Mouse (Mus musculus): ENCODE data around the gene Hadhb. TPM values are rescaled to one million over a fixed set of nuclear protein-coding genes. Genes with fewer than 3 reads are reported as not detected.

The Hadhb gene
- polyA plus RNA-seq, 1 experiment from 2014 or later = 127 TPM

GRCm38 (mm10) chr5:30120106-30120505 is 34.9 kb upstream of the Hadhb start:
- Histone ChIP-seq H3K27ac (replicated peaks; ENCODE audit: low read depth, low read length) (no peak overlapping the region), H3K9me3 (ENCODE audit: control insufficient read depth, low read length) (no peaks in the 10 kb centered on the region), H3K36me3 (ENCODE audit: control insufficient read depth, insufficient read depth, low read length) (peaks cover 11% of the 10 kb centered on the region; the same call in 1 of the 2 replicates), H3K27me3 (ENCODE audit: control insufficient read depth, insufficient read depth, low read length) (peaks cover 4% of the 10 kb centered on the region; the same call in 1 of the 2 replicates), H3K9ac (ENCODE audit: low read length) (no peak overlapping the region), H3K4me2 (ENCODE audit: low read depth, severe bottlenecking) (no peak overlapping the region), H3K4me3 (ENCODE audit: low read depth, low read length) (no peak overlapping the region), H3K4me1 (ENCODE audit: control insufficient read depth, insufficient read depth, low read length) (no peaks in the 10 kb centered on the region)
- 90% methylated on average over 7 of the region's 7 CpGs for WGBS
- DNase-seq (ENCODE audit: low spot score) (no peak), ATAC-seq (ENCODE audit: insufficient number of reproducible peaks, low FRiP score, low TSS enrichment, low read depth) (no peak)

GRCm38 (mm10) chr5:30122481-30122880 is 32.6 kb upstream of the Hadhb start:
- Histone ChIP-seq H3K36me3 (ENCODE audit: control insufficient read depth, insufficient read depth, low read length) (peaks cover 11% of the 10 kb centered on the region; the same call in 1 of the 2 replicates), H3K27me3 (ENCODE audit: control insufficient read depth, insufficient read depth, low read length) (no peaks in the 10 kb centered on the region), H3K27ac (replicated peaks; ENCODE audit: low read depth, low read length) (no peak overlapping the region), H3K4me1 (ENCODE audit: control insufficient read depth, insufficient read depth, low read length) (no peaks in the 10 kb centered on the region), H3K4me3 (ENCODE audit: low read depth, low read length) (no peak overlapping the region), H3K4me2 (ENCODE audit: low read depth, severe bottlenecking) (no peak overlapping the region), H3K9me3 (ENCODE audit: control insufficient read depth, low read length) (no peaks in the 10 kb centered on the region), H3K9ac (ENCODE audit: low read length) (no peak overlapping the region)
- 90% methylated on average over 6 of the region's 6 CpGs for WGBS
- no peak for DNase-seq (ENCODE audit: low spot score)
- no peak for ATAC-seq (ENCODE audit: insufficient number of reproducible peaks, low FRiP score, low TSS enrichment, low read depth)

- H3K27me3 ChIP-seq (ENCODE audit: control insufficient read depth, insufficient read depth, low read length) = no peaks in the 10 kb centered on the region
- no peak for ATAC-seq (ENCODE audit: insufficient number of reproducible peaks, low FRiP score, low TSS enrichment, low read depth)
- H3K9ac ChIP-seq (ENCODE audit: low read length) = no peak overlapping the region
- H3K27ac ChIP-seq (replicated peaks; ENCODE audit: low read depth, low read length) = no peak overlapping the region
- 57% methylated on average over 5 of the region's 5 CpGs for WGBS
- peak; percentile 48 for DNase-seq (ENCODE audit: low spot score)
- H3K9me3 ChIP-seq (ENCODE audit: control insufficient read depth, low read length) = no peaks in the 10 kb centered on the region
- H3K4me2 ChIP-seq (ENCODE audit: low read depth, severe bottlenecking) = no peak overlapping the region
- no peak overlapping the region for H3K4me3 ChIP-seq (ENCODE audit: low read depth, low read length)
- peaks cover 6% of the 10 kb centered on the region for H3K36me3 ChIP-seq (ENCODE audit: control insufficient read depth, insufficient read depth, low read length)
- H3K4me1 ChIP-seq (ENCODE audit: control insufficient read depth, insufficient read depth, low read length) = no peaks in the 10 kb centered on the region
Measured at GRCm38 (mm10) chr5:30125587-30125986, 29.5 kb upstream of the Hadhb start.

- WGBS = 88% methylated on average over 7 of the region's 7 CpGs
- Histone ChIP-seq H3K4me2 (ENCODE audit: low read depth, severe bottlenecking) (no peak overlapping the region), H3K4me3 (ENCODE audit: low read depth, low read length) (no peak overlapping the region), H3K27ac (replicated peaks; ENCODE audit: low read depth, low read length) (no peak overlapping the region), H3K9ac (ENCODE audit: low read length) (no peak overlapping the region), H3K27me3 (ENCODE audit: control insufficient read depth, insufficient read depth, low read length) (no peaks in the 10 kb centered on the region), H3K9me3 (ENCODE audit: control insufficient read depth, low read length) (no peaks in the 10 kb centered on the region), H3K36me3 (ENCODE audit: control insufficient read depth, insufficient read depth, low read length) (peaks cover 2% of the 10 kb centered on the region), H3K4me1 (ENCODE audit: control insufficient read depth, insufficient read depth, low read length) (no peaks in the 10 kb centered on the region)
- ATAC-seq (ENCODE audit: insufficient number of reproducible peaks, low FRiP score, low TSS enrichment, low read depth) = no peak
- DNase-seq (ENCODE audit: low spot score) = no peak
Measured at GRCm38 (mm10) chr5:30126756-30127155, 28.3 kb upstream of the Hadhb start.

- no peaks in the 10 kb centered on the region for H3K4me1 ChIP-seq (ENCODE audit: control insufficient read depth, insufficient read depth, low read length)
- no peak for ATAC-seq (ENCODE audit: insufficient number of reproducible peaks, low FRiP score, low TSS enrichment, low read depth)
- no peak overlapping the region for H3K27ac ChIP-seq (replicated peaks; ENCODE audit: low read depth, low read length)
- H3K27me3 ChIP-seq (ENCODE audit: control insufficient read depth, insufficient read depth, low read length) = no peaks in the 10 kb centered on the region
- no peak overlapping the region for H3K9ac ChIP-seq (ENCODE audit: low read length)
- H3K9me3 ChIP-seq (ENCODE audit: control insufficient read depth, low read length) = no peaks in the 10 kb centered on the region
- WGBS = 91% methylated on average over 13 of the region's 13 CpGs
- H3K36me3 ChIP-seq (ENCODE audit: control insufficient read depth, insufficient read depth, low read length) = peaks cover 4% of the 10 kb centered on the region
- no peak for DNase-seq (ENCODE audit: low spot score)
- no peak overlapping the region for H3K4me2 ChIP-seq (ENCODE audit: low read depth, severe bottlenecking)
- no peak overlapping the region for H3K4me3 ChIP-seq (ENCODE audit: low read depth, low read length)
Measured at GRCm38 (mm10) chr5:30127921-30128597, 27.0 kb upstream of the Hadhb start.

- no peak for ATAC-seq (ENCODE audit: insufficient number of reproducible peaks, low FRiP score, low TSS enrichment, low read depth)
- Histone ChIP-seq H3K27ac (replicated peaks; ENCODE audit: low read depth, low read length) (no peak overlapping the region), H3K9me3 (ENCODE audit: control insufficient read depth, low read length) (no peaks in the 10 kb centered on the region), H3K4me1 (ENCODE audit: control insufficient read depth, insufficient read depth, low read length) (no peaks in the 10 kb centered on the region), H3K36me3 (ENCODE audit: control insufficient read depth, insufficient read depth, low read length) (peaks cover 4% of the 10 kb centered on the region; the same call in 1 of the 2 replicates), H3K4me2 (ENCODE audit: low read depth, severe bottlenecking) (no peak overlapping the region), H3K4me3 (ENCODE audit: low read depth, low read length) (no peak overlapping the region), H3K9ac (ENCODE audit: low read length) (no peak overlapping the region), H3K27me3 (ENCODE audit: control insufficient read depth, insufficient read depth, low read length) (no peaks in the 10 kb centered on the region)
- 94% methylated on average over 6 of the region's 6 CpGs for WGBS
- no peak for DNase-seq (ENCODE audit: low spot score)
Measured at GRCm38 (mm10) chr5:30128680-30129079, 26.4 kb upstream of the Hadhb start.

- no peaks in the 10 kb centered on the region for H3K4me1 ChIP-seq (ENCODE audit: control insufficient read depth, insufficient read depth, low read length)
- peaks cover 6% of the 10 kb centered on the region for H3K36me3 ChIP-seq (ENCODE audit: control insufficient read depth, insufficient read depth, low read length)
Measured at GRCm38 (mm10) chr5:30131246-30131645, 23.8 kb upstream of the Hadhb start.

GRCm38 (mm10) chr5:30132173-30132572 is 22.9 kb upstream of the Hadhb start:
- Histone ChIP-seq H3K9ac (ENCODE audit: low read length) (no peak overlapping the region), H3K9me3 (ENCODE audit: control insufficient read depth, low read length) (no peaks in the 10 kb centered on the region), H3K36me3 (ENCODE audit: control insufficient read depth, insufficient read depth, low read length) (peaks cover 6% of the 10 kb centered on the region), H3K27me3 (ENCODE audit: control insufficient read depth, insufficient read depth, low read length) (no peaks in the 10 kb centered on the region), H3K27ac (replicated peaks; ENCODE audit: low read depth, low read length) (no peak overlapping the region), H3K4me3 (ENCODE audit: low read depth, low read length) (no peak overlapping the region), H3K4me1 (ENCODE audit: control insufficient read depth, insufficient read depth, low read length) (no peaks in the 10 kb centered on the region), H3K4me2 (ENCODE audit: low read depth, severe bottlenecking) (no peak overlapping the region)
- DNase-seq (ENCODE audit: low spot score) = no peak
- no peak for ATAC-seq (ENCODE audit: insufficient number of reproducible peaks, low FRiP score, low TSS enrichment, low read depth)
- WGBS = 95% methylated on average over 2 of the region's 2 CpGs

More at GRCm38 (mm10) chr5:30131246-30131645, 23.8 kb upstream of the Hadhb start:
- no peak overlapping the region for H3K4me3 ChIP-seq (ENCODE audit: low read depth, low read length)
- no peak overlapping the region for H3K27ac ChIP-seq (replicated peaks; ENCODE audit: low read depth, low read length)
- H3K9ac ChIP-seq (ENCODE audit: low read length) = no peak overlapping the region
- DNase-seq (ENCODE audit: low spot score) = no peak
- H3K27me3 ChIP-seq (ENCODE audit: control insufficient read depth, insufficient read depth, low read length) = no peaks in the 10 kb centered on the region
- no peak for ATAC-seq (ENCODE audit: insufficient number of reproducible peaks, low FRiP score, low TSS enrichment, low read depth)
- H3K4me2 ChIP-seq (ENCODE audit: low read depth, severe bottlenecking) = no peak overlapping the region
- no peaks in the 10 kb centered on the region for H3K9me3 ChIP-seq (ENCODE audit: control insufficient read depth, low read length)
- 94% methylated on average over 4 of the region's 4 CpGs for WGBS
